Mouse (Mus musculus) splenic B cell, adult 2 months (primary cell): ENCODE results near the gene Tmsb15b1.
"Not testable (repeated sequence)": the region's sequence is repeated elsewhere in the genome, so short reads cannot be mapped to it uniquely, and the experiment has no call there.

Source experiments
- DNase-seq: peaks from one replicate; pipeline ENCODE4 v3.0.0-alpha.2; 2011; ENCODE audit warnings: low read depth, low spot score
- H3K27me3 ChIP-seq: 2 replicates; pipeline ENCODE4 v1.6.1; 2012; ENCODE audit warnings: mild to moderate bottlenecking, low read length, moderate library complexity, mixed read lengths; ENCODE audit not compliant: control insufficient read depth, poor library complexity, insufficient read depth, severe bottlenecking
- H3K36me3 ChIP-seq: 2 replicates; pipeline ENCODE4 v1.6.1; 2012; ENCODE audit warnings: mild to moderate bottlenecking, low read length, moderate library complexity, mixed read lengths; ENCODE audit not compliant: control insufficient read depth, poor library complexity, insufficient read depth, severe bottlenecking

The Tmsb15b1 gene

DNA sequence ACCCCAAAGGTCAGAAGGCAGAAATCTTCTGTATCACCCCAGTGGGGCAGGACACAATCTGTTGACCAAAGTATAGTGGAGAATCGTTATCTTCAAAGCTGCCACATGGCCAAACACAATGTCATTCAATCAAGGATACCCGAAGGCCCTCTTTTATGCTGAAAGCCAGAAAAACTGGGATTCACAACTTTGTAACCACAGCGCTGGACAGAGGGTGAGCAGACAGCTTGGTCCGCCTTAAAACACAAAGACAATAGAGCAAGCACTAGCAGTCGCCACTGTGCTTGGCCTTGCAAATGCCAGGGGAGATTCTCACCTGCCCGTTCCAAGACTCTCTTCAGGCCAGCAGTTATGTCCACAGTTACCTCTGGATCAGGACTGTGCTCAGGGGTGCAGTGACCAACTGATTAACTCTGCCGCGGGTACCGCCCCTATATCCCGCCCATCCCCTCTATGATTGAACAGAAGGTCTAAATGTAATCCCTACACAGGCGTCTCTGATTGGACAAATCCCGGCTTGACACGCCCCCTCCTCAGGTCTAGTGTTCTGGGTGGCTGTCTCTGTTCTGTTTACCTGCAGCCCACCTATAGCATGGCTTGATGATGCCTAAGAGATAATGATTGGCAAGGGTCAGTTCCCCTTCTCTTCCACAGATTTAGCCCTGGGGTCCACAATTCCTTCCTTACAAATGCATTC lies 18.9 kb downstream of the Tmsb15b1 start:
- not testable (repeated sequence) for DNase-seq

DNA sequence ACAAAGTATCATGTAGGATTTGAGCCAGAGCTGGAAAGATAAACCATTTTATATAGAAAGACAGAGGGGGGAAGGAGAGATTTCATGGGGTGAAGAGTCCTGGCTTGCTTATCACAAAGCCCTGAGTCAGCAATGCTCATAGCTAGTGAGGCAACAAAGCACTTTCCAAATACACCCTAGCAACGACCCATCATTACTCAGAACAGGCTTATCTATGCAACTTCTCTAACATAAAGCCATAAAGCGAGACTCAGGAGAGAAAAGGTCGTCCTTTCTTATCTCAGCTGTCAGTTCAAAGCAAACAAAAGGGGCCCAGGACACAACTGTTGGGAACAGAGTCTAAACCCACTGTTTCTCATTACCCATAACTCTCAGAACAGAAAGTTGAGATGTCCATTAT lies 38.7 kb downstream of the Tmsb15b1 start:
- no peak for DNase-seq
- H3K27me3 ChIP-seq: no peaks in the 10 kb centered on the region
- no peaks in the 10 kb centered on the region for H3K36me3 ChIP-seq

More for the DNA sequence above, 18.9 kb downstream of the Tmsb15b1 start:
- H3K36me3 ChIP-seq, H3K27me3 ChIP-seq: not testable (repeated sequence)

DNA sequence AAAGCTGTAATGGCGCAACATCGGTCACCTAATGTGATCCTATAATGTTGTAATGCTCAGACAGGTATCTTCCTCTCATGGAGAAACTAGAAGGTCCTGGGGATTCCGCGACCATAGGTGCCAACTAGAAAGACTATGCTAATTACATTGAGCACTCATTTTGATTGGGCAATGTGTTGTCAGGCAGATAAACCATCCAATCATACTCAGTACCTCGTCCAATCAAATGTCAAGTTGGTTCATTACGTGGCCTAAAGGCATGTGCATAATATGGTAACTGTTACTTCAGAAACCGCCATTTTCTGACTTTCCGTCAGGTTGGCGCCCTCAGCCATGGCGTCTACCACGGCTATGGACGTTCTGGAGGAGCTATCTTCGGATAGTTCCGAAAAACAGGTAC lies 49.6 kb downstream of the Tmsb15b1 start, which contains the start of gene H2bfm:
H2bfm (plus strand) TSS at position 295 of the 400 bp plus-strand sequence.
- H3K36me3 ChIP-seq: no peaks in the 10 kb centered on the region
- H3K27me3 ChIP-seq: no peaks in the 10 kb centered on the region
- peak; percentile 8 for DNase-seq

DNA sequence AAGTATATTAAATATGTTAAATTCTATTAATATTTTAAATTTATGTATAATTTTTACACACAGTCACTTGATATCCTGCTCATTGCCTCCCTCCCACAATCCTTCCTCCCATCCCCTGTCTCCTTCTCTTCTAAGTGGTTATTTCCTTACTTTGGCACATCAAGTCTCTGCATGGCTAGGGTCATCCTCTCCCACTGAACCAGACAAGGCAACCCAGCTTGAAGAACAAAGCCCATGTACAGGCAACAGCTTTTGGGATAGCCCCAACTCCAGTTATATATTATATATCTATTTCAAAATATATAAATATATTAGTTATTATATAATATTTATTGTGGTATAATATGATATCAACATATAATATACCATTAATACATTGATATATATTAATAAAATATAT lies 50.8 kb downstream of the Tmsb15b1 start:
- no peak for DNase-seq
- no peaks in the 10 kb centered on the region for H3K36me3 ChIP-seq
- H3K27me3 ChIP-seq: no peaks in the 10 kb centered on the region
